Mouse (Mus musculus): ENCODE measurements around the gene Card19. TPM values are rescaled to one million over a fixed set of nuclear protein-coding genes. Genes with fewer than 3 reads are reported as not detected.

The Card19 gene
- polyA plus RNA-seq, 1 experiment from 2014 or later, result 81.2 TPM

- H3K4me3 ChIP-seq, result peak overlapping the region; percentile 72
- peak overlapping the region; percentile 81 for H3K9ac ChIP-seq
- H3K4me2 ChIP-seq, result peak overlapping the region; percentile 97
- H3K36me3 ChIP-seq, result no peaks in the 10 kb centered on the region
- WGBS, result 20% methylated on average over 11 of the region's 11 CpGs
- peaks cover 64% of the 10 kb centered on the region for H3K4me1 ChIP-seq (replicated peaks)
- no peaks in the 10 kb centered on the region for H3K27me3 ChIP-seq (replicated peaks)
- peak overlapping the region; percentile 45 for H3K27ac ChIP-seq (ENCODE audit: poor library complexity, severe bottlenecking)
- no peaks in the 10 kb centered on the region for H3K9me3 ChIP-seq (replicated peaks)
- ATAC-seq (ENCODE audit: insufficient number of reproducible peaks, low FRiP score), result peak; percentile 5
Observed at GRCm38 (mm10) chr13:49186798-49187287, 29.0 kb downstream of the Card19 start.

- Histone ChIP-seq H3K9ac (0 out of 2 replicates have a peak overlapping the region, but pooled peaks have one; percentile 26), H3K9me3 (replicated peaks) (no peaks in the 10 kb centered on the region), H3K4me3 (no peak overlapping the region), H3K27me3 (replicated peaks) (no peaks in the 10 kb centered on the region), H3K36me3 (no peaks in the 10 kb centered on the region), H3K27ac (ENCODE audit: poor library complexity, severe bottlenecking) (no peak overlapping the region), H3K4me2 (no peak overlapping the region), H3K4me1 (replicated peaks) (peaks cover 50% of the 10 kb centered on the region)
- 47% methylated on average over 5 of the region's 5 CpGs for WGBS
- no peak for ATAC-seq (ENCODE audit: insufficient number of reproducible peaks, low FRiP score)
Observed at GRCm38 (mm10) chr13:49183646-49184045, 32.2 kb downstream of the Card19 start.

GRCm38 (mm10) chr13:49183161-49183560 is 32.7 kb downstream of the Card19 start:
- Histone ChIP-seq H3K9me3 (replicated peaks) (no peaks in the 10 kb centered on the region), H3K27ac (ENCODE audit: poor library complexity, severe bottlenecking) (peak overlapping the region; percentile 14; the same call in 1 of the 2 replicates), H3K4me1 (replicated peaks) (peaks cover 50% of the 10 kb centered on the region), H3K4me3 (no peak overlapping the region), H3K4me2 (no peak overlapping the region), H3K9ac (peak overlapping the region; percentile 26; the same call in 1 of the 2 replicates), H3K36me3 (no peaks in the 10 kb centered on the region), H3K27me3 (replicated peaks) (no peaks in the 10 kb centered on the region)
- ATAC-seq (ENCODE audit: insufficient number of reproducible peaks, low FRiP score), result no peak
- 34% methylated on average over 5 of the region's 5 CpGs for WGBS

- WGBS, result 73% methylated on average over 3 of the region's 3 CpGs
- Histone ChIP-seq H3K27me3 (replicated peaks) (no peaks in the 10 kb centered on the region), H3K27ac (ENCODE audit: poor library complexity, severe bottlenecking) (no peak overlapping the region), H3K9me3 (replicated peaks) (no peaks in the 10 kb centered on the region), H3K4me3 (no peak overlapping the region), H3K4me2 (no peak overlapping the region), H3K36me3 (no peaks in the 10 kb centered on the region), H3K9ac (no peak overlapping the region), H3K4me1 (replicated peaks) (peaks cover 41% of the 10 kb centered on the region)
- 0 out of 2 replicates have a peak, but pooled peaks have one; percentile 12 for ATAC-seq (ENCODE audit: insufficient number of reproducible peaks, low FRiP score)
Observed at GRCm38 (mm10) chr13:49181411-49181984, 34.3 kb downstream of the Card19 start.

- 50% methylated on average over 1 of the region's 1 CpGs for WGBS
- H3K9ac ChIP-seq, result no peak overlapping the region
- H3K4me1 ChIP-seq (replicated peaks), result peaks cover 39% of the 10 kb centered on the region
- H3K4me2 ChIP-seq, result no peak overlapping the region
- ATAC-seq (ENCODE audit: insufficient number of reproducible peaks, low FRiP score), result no peak
- H3K9me3 ChIP-seq (replicated peaks), result no peaks in the 10 kb centered on the region
- no peaks in the 10 kb centered on the region; the same call in 1 of the 2 replicates for H3K27me3 ChIP-seq (replicated peaks)
- no peak overlapping the region for H3K27ac ChIP-seq (ENCODE audit: poor library complexity, severe bottlenecking)
- no peaks in the 10 kb centered on the region for H3K36me3 ChIP-seq
- H3K4me3 ChIP-seq, result no peak overlapping the region
Observed at GRCm38 (mm10) chr13:49180691-49181090, 35.1 kb downstream of the Card19 start.

- Histone ChIP-seq H3K27me3 (replicated peaks) (no peaks in the 10 kb centered on the region; the same call in 1 of the 2 replicates), H3K4me2 (no peak overlapping the region), H3K36me3 (no peaks in the 10 kb centered on the region), H3K4me1 (replicated peaks) (peaks cover 39% of the 10 kb centered on the region), H3K27ac (ENCODE audit: poor library complexity, severe bottlenecking) (no peak overlapping the region), H3K9me3 (replicated peaks) (no peaks in the 10 kb centered on the region), H3K9ac (no peak overlapping the region), H3K4me3 (no peak overlapping the region)
- 75% methylated on average over 5 of the region's 5 CpGs for WGBS
- no peak for ATAC-seq (ENCODE audit: insufficient number of reproducible peaks, low FRiP score)
Observed at GRCm38 (mm10) chr13:49180274-49180673, 35.6 kb downstream of the Card19 start.

GRCm38 (mm10) chr13:49178839-49179585 is 36.8 kb downstream of the Card19 start:
- Histone ChIP-seq H3K9ac (no peak overlapping the region), H3K4me1 (replicated peaks) (peaks cover 39% of the 10 kb centered on the region), H3K4me2 (no peak overlapping the region), H3K9me3 (replicated peaks) (no peaks in the 10 kb centered on the region), H3K27ac (ENCODE audit: poor library complexity, severe bottlenecking) (peak overlapping the region; percentile 58), H3K36me3 (no peaks in the 10 kb centered on the region), H3K27me3 (replicated peaks) (peaks cover 5% of the 10 kb centered on the region; the same call in 1 of the 2 replicates), H3K4me3 (no peak overlapping the region)
- ATAC-seq (ENCODE audit: insufficient number of reproducible peaks, low FRiP score), result peak; percentile 48; the same call in 1 of the 2 replicates
- WGBS, result 66% methylated on average over 19 of the region's 19 CpGs

- Histone ChIP-seq H3K4me1 (replicated peaks) (peaks cover 36% of the 10 kb centered on the region), H3K9me3 (replicated peaks) (no peaks in the 10 kb centered on the region), H3K27ac (ENCODE audit: poor library complexity, severe bottlenecking) (no peak overlapping the region), H3K4me3 (no peak overlapping the region), H3K9ac (no peak overlapping the region), H3K36me3 (no peaks in the 10 kb centered on the region), H3K27me3 (replicated peaks) (peaks cover 5% of the 10 kb centered on the region; the same call in 1 of the 2 replicates), H3K4me2 (no peak overlapping the region)
- 73% methylated on average over 10 of the region's 10 CpGs for WGBS
- no peak for ATAC-seq (ENCODE audit: insufficient number of reproducible peaks, low FRiP score)
Observed at GRCm38 (mm10) chr13:49175509-49175908, 40.3 kb downstream of the Card19 start.

GRCm38 (mm10) chr13:49172971-49173596 is 42.8 kb downstream of the Card19 start:
- WGBS, result 5% methylated on average over 12 of the region's 12 CpGs
- peak; percentile 72; the same call in 1 of the 2 replicates for ATAC-seq (ENCODE audit: insufficient number of reproducible peaks, low FRiP score)
- Histone ChIP-seq H3K4me1 (replicated peaks) (peaks cover 18% of the 10 kb centered on the region), H3K27me3 (replicated peaks) (peaks cover 5% of the 10 kb centered on the region; the same call in 1 of the 2 replicates), H3K9ac (no peak overlapping the region), H3K36me3 (no peaks in the 10 kb centered on the region), H3K27ac (ENCODE audit: poor library complexity, severe bottlenecking) (no peak overlapping the region), H3K4me2 (no peak overlapping the region), H3K9me3 (replicated peaks) (no peaks in the 10 kb centered on the region), H3K4me3 (no peak overlapping the region)

GRCm38 (mm10) chr13:49172335-49172734 is 43.5 kb downstream of the Card19 start:
- Histone ChIP-seq H3K9ac (no peak overlapping the region), H3K4me3 (no peak overlapping the region), H3K27me3 (replicated peaks) (peaks cover 5% of the 10 kb centered on the region; the same call in 1 of the 2 replicates), H3K4me1 (replicated peaks) (peaks cover 18% of the 10 kb centered on the region), H3K27ac (ENCODE audit: poor library complexity, severe bottlenecking) (no peak overlapping the region), H3K9me3 (replicated peaks) (no peaks in the 10 kb centered on the region), H3K4me2 (no peak overlapping the region), H3K36me3 (no peaks in the 10 kb centered on the region)
- ATAC-seq (ENCODE audit: insufficient number of reproducible peaks, low FRiP score), result no peak
- 87% methylated on average over 7 of the region's 7 CpGs for WGBS

GRCm38 (mm10) chr13:49171729-49172128 is 44.1 kb downstream of the Card19 start:
- 56% methylated on average over 1 of the region's 1 CpGs for WGBS
- H3K4me3 ChIP-seq, result no peak overlapping the region
- H3K9ac ChIP-seq, result no peak overlapping the region
- H3K4me2 ChIP-seq, result no peak overlapping the region
- H3K9me3 ChIP-seq (replicated peaks), result no peaks in the 10 kb centered on the region
- ATAC-seq (ENCODE audit: insufficient number of reproducible peaks, low FRiP score), result no peak
- H3K36me3 ChIP-seq, result no peaks in the 10 kb centered on the region
- H3K27me3 ChIP-seq (replicated peaks), result peaks cover 5% of the 10 kb centered on the region; the same call in 1 of the 2 replicates
- H3K4me1 ChIP-seq (replicated peaks), result peaks cover 18% of the 10 kb centered on the region
- H3K27ac ChIP-seq (ENCODE audit: poor library complexity, severe bottlenecking), result no peak overlapping the region
